Mouse (Mus musculus) central nervous system, embryonic 11.5 days (tissue): Measurements from ENCODE around the gene Abtb1. TPM values are rescaled to one million over a fixed set of nuclear protein-coding genes. Genes with fewer than 3 reads are reported as not detected.

Experiments
- polyA plus RNA-seq: library from polyadenylated mRNA; depleted of rRNA; stranded (reverse); fragments of >200 nt; gene quantifications from 2 replicates; pipeline ENCODE4 v1.2.3, GENCODE M21; 2012; rRNA removed

The Abtb1 gene
- polyA plus RNA-seq = 39.5 and 43.4 TPM in 2 replicates

DNA sequence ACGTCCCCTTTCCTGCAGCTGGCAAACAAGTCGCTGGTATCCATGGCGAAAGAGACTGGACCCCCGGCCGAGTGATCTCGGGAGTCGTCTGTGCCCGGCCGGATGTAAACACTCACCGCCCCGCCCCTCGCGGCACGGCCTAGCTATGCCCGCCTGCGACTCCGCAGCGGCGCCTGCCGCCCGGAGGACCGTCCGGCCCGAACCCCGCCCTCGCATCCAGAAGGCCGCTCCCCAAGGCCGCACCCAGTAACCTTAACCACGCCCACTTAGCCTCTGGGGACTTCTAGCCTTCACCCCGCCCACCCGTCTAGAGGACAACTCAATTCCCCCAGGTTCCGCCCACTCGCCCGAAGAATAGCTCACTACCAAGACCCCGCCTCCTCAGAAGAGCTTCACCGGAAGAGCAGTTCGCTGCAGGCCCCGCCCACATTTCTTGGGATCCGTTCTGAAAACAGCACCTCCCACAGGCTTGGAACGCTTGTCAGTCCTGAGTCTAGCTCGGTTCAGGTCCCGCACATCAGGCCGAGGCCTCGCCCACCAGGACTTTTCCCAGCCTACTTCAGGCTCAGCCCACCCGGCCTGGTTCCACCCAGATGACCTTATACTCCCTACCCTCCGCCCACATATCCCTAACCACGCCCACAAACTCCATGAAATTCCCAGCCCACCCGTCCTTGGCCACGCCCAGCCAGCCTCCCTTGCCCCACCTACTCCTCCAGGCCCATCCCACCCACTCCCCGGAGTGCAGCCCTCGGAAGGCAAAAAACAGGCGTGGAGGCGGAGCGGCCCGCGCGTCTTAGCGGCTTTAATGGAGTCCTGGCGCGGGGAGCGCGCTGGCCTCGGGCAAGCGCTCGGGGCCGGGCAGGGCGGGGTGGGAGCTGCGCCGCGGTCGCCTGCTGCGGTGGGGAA, at the start of gene Abtb1:
Gene Abtb1, minus strand, starts transcription at position 204 of the 909 bp plus-strand sequence.

DNA sequence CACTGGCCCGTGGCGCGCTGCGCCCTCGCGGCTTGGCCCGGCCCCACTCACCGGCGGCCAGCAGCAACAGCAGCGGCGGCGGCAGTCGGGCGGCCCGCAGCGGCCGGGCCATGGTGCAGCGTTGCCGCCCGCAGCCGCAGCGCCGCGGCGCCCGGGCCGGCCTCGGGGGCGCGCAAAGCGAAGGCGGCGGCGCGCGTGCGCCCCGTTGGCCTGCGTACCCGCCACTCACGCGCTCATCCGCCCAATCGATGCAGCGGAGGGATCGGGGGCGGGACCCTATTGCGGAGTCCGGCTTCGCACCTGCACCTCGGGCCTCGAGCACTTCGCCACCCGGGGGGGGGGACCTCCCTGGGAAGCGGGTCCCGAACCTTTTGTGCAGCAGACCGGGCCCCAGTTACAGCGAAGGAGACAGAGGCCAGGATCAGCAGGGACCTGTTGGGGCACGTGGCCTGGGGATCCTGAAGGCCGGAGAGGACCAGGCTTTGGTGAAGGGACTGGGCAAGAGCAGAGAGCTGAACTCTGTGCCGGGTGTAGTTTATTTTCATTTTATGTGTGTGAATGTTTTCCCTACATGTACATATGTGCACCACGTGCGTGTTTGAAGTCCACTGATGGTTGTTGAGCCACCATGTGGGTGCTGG, 33.2 kb upstream of the Abtb1 start, which contains the start of gene Podxl2:
Gene Podxl2, minus strand, starts transcription at position 177 of the 641 bp plus-strand sequence.

Other genes with a start within 250 kb of the Abtb1 start
- 0.17 and 0.22 TPM in 2 replicates for gene Kbtbd12, start 204.0 kb downstream of the Abtb1 start, polyA plus RNA-seq
- 1.2 and 2.7 TPM in 2 replicates for gene Mgll, start 117.6 kb downstream of the Abtb1 start, polyA plus RNA-seq
- gene Podxl2, start 33.1 kb upstream of the Abtb1 start, polyA plus RNA-seq = 208 and 265 TPM in 2 replicates
- gene Mcm2, start 56.8 kb upstream of the Abtb1 start, polyA plus RNA-seq = 149 and 240 TPM in 2 replicates
- 82.5 and 84.7 TPM in 2 replicates for gene Tpra1, start 60.3 kb upstream of the Abtb1 start, polyA plus RNA-seq